Mouse (Mus musculus): Measurements from ENCODE around the gene Lmntd1.

Lmntd1 gene

GRCm38 (mm10) chr6:145604648-145605047, 9.5 kb downstream of the Lmntd1 start:
- DNase-seq (ENCODE audit: low spot score) = no peak

GRCm38 (mm10) chr6:145604126-145604525, 10.0 kb downstream of the Lmntd1 start:
- no peak for DNase-seq (ENCODE audit: low spot score)

DNA sequence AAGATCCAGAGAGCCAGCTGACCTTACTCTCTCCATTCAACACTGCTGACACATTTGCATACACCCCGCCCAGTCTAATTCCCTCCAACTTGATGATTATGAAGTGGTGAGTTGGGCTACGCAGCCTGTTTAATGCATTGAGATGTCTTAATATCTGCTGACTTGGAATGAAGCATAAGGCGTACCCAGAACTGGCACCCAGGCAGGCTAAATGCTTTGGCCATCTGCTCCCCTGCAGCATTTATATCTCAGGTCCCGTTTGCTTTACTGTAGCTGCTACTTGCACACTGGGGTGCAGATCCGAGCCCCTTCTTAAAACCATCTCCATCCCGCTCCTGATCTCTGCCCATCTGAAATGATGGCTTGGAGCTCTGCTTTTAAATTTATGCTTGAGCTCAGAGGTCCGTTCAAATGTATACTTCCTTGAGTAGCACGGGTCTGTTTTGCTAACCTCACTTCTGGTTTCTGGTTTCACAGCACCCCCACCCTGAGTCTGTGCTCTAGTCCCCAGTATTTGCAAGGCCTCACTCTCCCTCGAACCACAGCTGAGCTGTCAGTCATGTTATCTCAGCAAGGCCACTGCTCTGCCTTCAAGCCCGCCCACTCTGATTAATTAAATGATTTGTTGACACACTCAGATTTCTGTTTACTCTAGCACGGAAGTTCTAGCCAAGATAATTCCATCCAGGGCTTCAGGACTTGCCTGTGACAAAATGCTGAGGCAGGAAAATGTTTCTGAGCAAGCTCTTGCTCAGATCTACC, 15.1 kb downstream of the Lmntd1 start:
- no peak for DNase-seq (ENCODE audit: low spot score)

DNA sequence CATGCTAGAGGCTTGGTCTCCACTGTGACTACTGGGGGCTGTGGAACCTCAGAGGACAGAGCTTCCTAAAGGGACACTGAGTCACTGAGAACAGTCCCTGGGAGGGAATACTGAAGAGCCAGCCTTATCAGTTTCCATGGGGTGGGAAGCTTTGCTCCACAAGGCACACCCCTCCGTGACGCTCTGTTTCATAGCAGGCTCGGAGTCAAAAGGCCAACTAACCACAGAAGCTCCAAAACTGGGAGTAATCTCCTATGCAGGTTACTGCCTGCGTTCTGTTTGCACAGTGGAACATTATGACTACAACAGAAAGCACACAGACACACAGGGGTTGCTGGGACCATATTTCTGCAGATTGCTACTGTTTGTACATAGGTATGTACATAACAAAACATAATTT, 18.2 kb downstream of the Lmntd1 start:
- no peak for DNase-seq (ENCODE audit: low spot score)

GRCm38 (mm10) chr6:145593991-145594390, 20.1 kb downstream of the Lmntd1 start:
- DNase-seq (ENCODE audit: low spot score) = no peak

DNA sequence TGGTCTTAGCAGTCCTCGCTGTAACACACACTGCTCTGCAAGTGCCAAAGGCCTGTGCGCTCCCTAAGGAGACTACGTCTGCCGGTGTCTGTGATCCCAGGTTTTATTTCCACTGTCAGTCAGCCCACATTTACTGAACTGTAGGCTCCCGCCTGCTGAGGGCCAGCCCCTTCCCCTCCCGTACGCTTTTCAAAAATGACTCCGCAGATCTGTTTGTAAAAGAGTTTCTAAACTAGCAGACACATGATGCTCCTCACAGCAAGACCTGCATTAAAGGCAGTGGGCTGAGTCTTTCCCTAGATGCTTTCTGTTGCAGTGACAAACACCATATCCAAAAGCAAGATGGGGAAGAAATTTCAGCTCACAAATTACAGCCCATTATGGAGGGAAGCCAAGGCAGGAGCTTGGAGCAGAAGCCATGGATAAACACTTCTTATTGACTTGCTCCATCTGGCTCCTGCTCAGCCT, 21.6 kb downstream of the Lmntd1 start:
- DNase-seq (ENCODE audit: low spot score) = no peak

- no peak for DNase-seq (ENCODE audit: low spot score)
These were observed 22.1 kb downstream of the Lmntd1 start for GRCm38 (mm10) chr6:145592036-145592435.

- no peak for DNase-seq (ENCODE audit: low spot score)
These were observed 22.5 kb downstream of the Lmntd1 start for GRCm38 (mm10) chr6:145591578-145591977.

- no peak for DNase-seq (ENCODE audit: low spot score)
These were observed 23.4 kb downstream of the Lmntd1 start for GRCm38 (mm10) chr6:145590501-145591293.

GRCm38 (mm10) chr6:145585052-145585973, 28.8 kb downstream of the Lmntd1 start:
- DNase-seq (ENCODE audit: low spot score) = no peak

DNA sequence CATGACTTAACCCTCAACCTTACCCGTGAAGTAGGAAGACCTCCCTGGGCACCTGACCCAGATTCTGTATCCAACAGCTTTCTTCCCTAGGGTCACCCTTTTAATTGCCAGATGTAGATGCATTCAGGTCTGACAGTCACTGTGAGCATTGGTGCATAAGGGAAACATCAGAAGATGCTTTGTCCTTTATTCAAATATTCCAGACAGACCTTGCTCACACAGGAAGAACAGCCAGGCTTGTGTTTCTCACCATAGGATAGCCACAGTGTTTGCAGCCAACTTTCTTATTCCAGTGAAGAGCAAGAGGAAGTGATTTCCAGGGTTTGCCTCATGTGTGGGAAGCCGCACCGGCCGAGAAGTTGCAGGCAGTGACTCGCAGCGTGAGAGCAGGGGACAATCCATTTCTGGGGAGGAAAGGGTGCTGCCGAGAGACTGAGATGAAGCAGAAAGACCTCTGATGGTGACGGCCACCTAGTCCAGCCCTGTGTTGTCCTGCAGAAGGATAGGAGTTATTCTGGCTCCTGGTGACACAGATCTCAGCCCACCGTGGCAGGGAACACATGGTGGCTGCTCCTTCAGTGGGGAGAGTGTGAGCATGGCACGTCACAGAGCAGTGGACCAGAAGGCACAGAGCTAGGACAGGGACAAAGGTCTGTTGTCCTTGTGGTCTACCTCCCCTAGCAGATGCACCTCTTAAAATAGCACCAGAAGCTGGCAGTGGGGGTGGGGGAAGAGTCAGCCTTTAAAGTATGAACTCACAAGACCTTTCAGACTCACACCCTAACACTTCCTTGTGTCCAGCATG, 32.6 kb downstream of the Lmntd1 start:
- DNase-seq (ENCODE audit: low spot score) = no peak

GRCm38 (mm10) chr6:145579761-145580160, 34.4 kb downstream of the Lmntd1 start:
- DNase-seq (ENCODE audit: low spot score) = no peak

DNA sequence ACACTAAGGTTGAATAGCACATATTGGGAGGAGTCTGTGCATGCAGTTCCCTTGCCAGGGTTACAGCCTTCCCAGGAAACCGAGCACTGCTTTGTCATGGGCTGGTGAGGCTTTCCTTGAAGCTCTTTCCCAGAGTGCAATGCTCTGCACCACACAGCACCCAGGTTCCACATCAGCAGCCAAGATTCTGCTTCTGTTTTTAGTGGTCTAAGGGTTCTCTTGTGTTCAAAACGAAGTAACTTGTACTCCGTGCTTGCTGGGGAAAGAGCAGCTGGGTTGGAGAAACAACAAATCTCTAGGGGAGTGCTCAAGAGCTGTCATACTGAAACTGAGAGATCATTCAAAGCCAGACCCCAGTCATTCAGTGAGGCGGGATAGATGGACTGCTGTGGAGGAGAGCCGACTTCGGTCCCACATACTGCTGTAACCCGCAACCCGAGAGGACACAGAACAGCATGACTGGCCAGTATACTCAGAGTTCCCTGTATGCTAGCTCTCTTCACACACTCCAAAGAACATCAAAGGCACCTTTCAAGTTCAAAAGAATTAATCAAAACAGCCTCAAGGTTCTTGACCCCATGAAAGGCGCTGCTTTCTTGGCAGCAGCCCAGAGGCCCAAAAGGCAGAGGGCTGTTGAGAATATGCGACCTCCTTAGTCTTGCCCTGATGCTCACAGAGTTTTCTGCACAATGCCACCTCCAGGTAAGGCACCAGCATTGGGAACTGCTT, 35.5 kb downstream of the Lmntd1 start:
- DNase-seq (ENCODE audit: low spot score) = no peak

- no peak for DNase-seq (ENCODE audit: low spot score)
These were observed 37.4 kb downstream of the Lmntd1 start for GRCm38 (mm10) chr6:145576762-145577161.

- DNase-seq (ENCODE audit: low spot score) = no peak
These were observed 40.7 kb downstream of the Lmntd1 start for GRCm38 (mm10) chr6:145573250-145574013.

- no peak for DNase-seq (ENCODE audit: low spot score)
These were observed 45.4 kb downstream of the Lmntd1 start for GRCm38 (mm10) chr6:145568701-145569100.

GRCm38 (mm10) chr6:145567832-145568231, 46.3 kb downstream of the Lmntd1 start:
- DNase-seq (ENCODE audit: low spot score) = no peak

GRCm38 (mm10) chr6:145567296-145567695, 46.8 kb downstream of the Lmntd1 start:
- no peak for DNase-seq (ENCODE audit: low spot score)

DNA sequence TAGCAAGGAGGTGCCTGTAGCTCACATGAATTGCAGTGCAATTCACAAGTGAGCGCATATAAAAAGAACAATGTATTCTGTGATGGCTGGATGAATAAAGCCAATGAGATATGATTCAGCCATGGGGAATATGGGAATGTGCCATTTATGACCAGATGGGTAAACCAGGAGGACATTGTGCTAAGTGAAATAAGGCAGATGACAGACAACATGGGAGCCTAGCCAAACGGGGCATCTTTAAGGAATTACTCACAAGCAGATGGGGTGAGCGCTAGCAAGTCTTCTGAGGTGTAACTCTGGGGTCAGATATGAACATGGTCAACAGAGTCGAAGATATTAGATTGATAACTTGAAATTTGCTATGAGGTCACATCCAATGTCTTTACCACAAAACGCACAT, 48.5 kb downstream of the Lmntd1 start:
- no peak for DNase-seq (ENCODE audit: low spot score)

GRCm38 (mm10) chr6:145564671-145565070, 49.4 kb downstream of the Lmntd1 start:
- no peak for DNase-seq (ENCODE audit: low spot score)
